Comparison of ENCODE assay signal across 13 mouse cellular contexts in the genomic region with DNA sequence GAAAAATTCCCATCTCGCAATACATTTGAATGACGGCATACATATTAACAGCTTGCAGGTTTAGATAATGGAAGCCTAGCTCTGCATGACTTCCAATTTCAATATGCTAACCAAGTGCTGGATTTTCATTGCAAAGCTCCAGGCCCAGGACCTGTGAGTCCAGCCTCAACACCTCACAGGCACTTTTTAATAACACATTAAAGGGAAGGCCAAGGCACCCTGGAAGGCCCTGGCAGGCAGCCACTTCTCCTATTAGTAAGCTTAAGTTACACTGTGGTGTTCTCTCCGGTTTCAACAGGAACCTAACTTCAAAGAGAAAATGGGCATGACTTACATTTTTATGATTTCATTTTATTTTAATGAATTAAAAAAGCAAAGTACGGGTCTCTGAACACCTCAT.
A peak's percentile ranks its signal among the peaks of the same experiment; 100 is the strongest.
DNase-seq lines count a peak whose midpoint lies in the region; ATAC-seq and TF ChIP-seq lines count a peak whose summit lies in the region.
"Had no signal": no experiment of that assay in that cellular context is flagged by ENCODE, and none has a peak within 500 bp of the region (broad histone marks: within the 10 kb centered on the region; RNA-seq: fewer than 3 reads in every experiment).

No protein-coding gene starts in this region.

- no peak overlapping the region for H3K4me3 ChIP-seq in lung, embryonic 14.5 days (ENCODE audit: low read depth, low read length)
- H3K4me3 ChIP-seq in hindbrain, embryonic 16.5 days (ENCODE audit: low read length) = no peak overlapping the region
- no peak overlapping the region for H3K4me3 ChIP-seq in limb, embryonic 14.5 days (replicated peaks; ENCODE audit: low read length)
- H3K4me3 ChIP-seq in intestine, postnatal 0 days (ENCODE audit: low read depth, low read length) = no peak overlapping the region
- H3K4me3 ChIP-seq: heart, embryonic 15.5 days; intestine, embryonic 15.5 days; megakaryocyte, embryonic 14.5 days had no signal

- no peak for TF ChIP-seq POLR2A in limb, embryonic 14.5 days (IDR thresholded peaks at IDR 0.05; ENCODE audit: borderline replicate concordance, extremely low read depth, insufficient read depth, insufficient read length)

- DNase-seq in cerebellum, postnatal 10 days = peak; percentile 9 to 35
- DNase-seq in cerebellum, adult 18-20 months = no peak
- DNase-seq in lung, embryonic 14.5 days = peak; percentile 28
- DNase-seq in lung, postnatal 4 days = no peak
- DNase-seq in limb, embryonic 14.5 days (ENCODE audit: low spot score) = peak; percentile 86
- no peak for DNase-seq in gastrocnemius, postnatal 36 days
- DNase-seq: cerebellum, adult 8-10 months; thymus, adult 2 months had no signal

- no peaks in the 10 kb centered on the region for H3K4me1 ChIP-seq in lung, embryonic 14.5 days (ENCODE audit: insufficient read depth)
- H3K4me1 ChIP-seq in hindbrain, embryonic 16.5 days (ENCODE audit: control insufficient read depth, insufficient read depth, low read depth, low read length) = no peaks in the 10 kb centered on the region
- H3K4me1 ChIP-seq in limb, embryonic 14.5 days (ENCODE audit: control insufficient read depth, insufficient read depth, low read length) = peaks cover 15% of the 10 kb centered on the region; the same call in 1 of the 2 replicates
- H3K4me1 ChIP-seq in intestine, postnatal 0 days (replicated peaks; ENCODE audit: control insufficient read depth, insufficient read depth, low read length) = no peaks in the 10 kb centered on the region
- H3K4me1 ChIP-seq: heart, embryonic 15.5 days; intestine, embryonic 15.5 days had no signal

- H3K9me3 ChIP-seq in lung, embryonic 14.5 days (ENCODE audit: low read depth, low read length) = no peaks in the 10 kb centered on the region
- H3K9me3 ChIP-seq in hindbrain, embryonic 16.5 days (ENCODE audit: control insufficient read depth, low read length) = no peaks in the 10 kb centered on the region
- H3K9me3 ChIP-seq in limb, embryonic 14.5 days (ENCODE audit: control insufficient read depth, low read length) = no peaks in the 10 kb centered on the region
- no peaks in the 10 kb centered on the region for H3K9me3 ChIP-seq in intestine, postnatal 0 days (ENCODE audit: control insufficient read depth)
- H3K9me3 ChIP-seq: heart, embryonic 15.5 days; intestine, embryonic 15.5 days; megakaryocyte, embryonic 14.5 days had no signal

- H3K4me2 ChIP-seq in lung, embryonic 14.5 days = no peak overlapping the region
- H3K4me2 ChIP-seq in hindbrain, embryonic 16.5 days (ENCODE audit: low read length) = no peak overlapping the region
- H3K4me2 ChIP-seq in limb, embryonic 14.5 days (replicated peaks; ENCODE audit: low read depth, low read length, severe bottlenecking) = no peak overlapping the region; the same call in 1 of the 2 replicates
- no peak overlapping the region for H3K4me2 ChIP-seq in intestine, postnatal 0 days (replicated peaks; ENCODE audit: low read depth)
- H3K4me2 ChIP-seq: heart, embryonic 15.5 days; intestine, embryonic 15.5 days had no signal

- TF ChIP-seq CTCF in lung, embryonic 14.5 days (IDR thresholded peaks at IDR 0.05; ENCODE audit: low read depth) = no peak
- TF ChIP-seq CTCF in intestine, postnatal 0 days (IDR thresholded peaks at IDR 0.05; ENCODE audit: low read depth) = no peak

- no peak overlapping the region for H3K9ac ChIP-seq in lung, embryonic 14.5 days
- no peak overlapping the region for H3K9ac ChIP-seq in hindbrain, embryonic 16.5 days (ENCODE audit: low read depth, low read length)
- H3K9ac ChIP-seq in limb, embryonic 14.5 days (ENCODE audit: low read depth, low read length, severe bottlenecking) = no peak overlapping the region
- H3K9ac ChIP-seq in intestine, postnatal 0 days (ENCODE audit: low read depth, low read length) = no peak overlapping the region
- H3K9ac ChIP-seq: heart, embryonic 15.5 days; intestine, embryonic 15.5 days had no signal

- H3K27ac ChIP-seq in lung, embryonic 14.5 days (ENCODE audit: low read depth) = no peak overlapping the region
- no peak overlapping the region for H3K27ac ChIP-seq in hindbrain, embryonic 16.5 days (ENCODE audit: low read depth, low read length)
- H3K27ac ChIP-seq in limb, embryonic 14.5 days (replicated peaks; ENCODE audit: low read depth, low read length) = no peak overlapping the region
- no peak overlapping the region for H3K27ac ChIP-seq in intestine, postnatal 0 days (ENCODE audit: low read depth, low read length)
- H3K27ac ChIP-seq: heart, embryonic 15.5 days; intestine, embryonic 15.5 days had no signal

- intact Hi-C loops in gastrocnemius, postnatal 36 days (cut with DNase I) = no loop called here

- no peaks in the 10 kb centered on the region for H3K36me3 ChIP-seq in lung, embryonic 14.5 days (ENCODE audit: insufficient read depth)
- no peaks in the 10 kb centered on the region for H3K36me3 ChIP-seq in hindbrain, embryonic 16.5 days (ENCODE audit: control insufficient read depth, insufficient read depth, low read length)
- no peaks in the 10 kb centered on the region for H3K36me3 ChIP-seq in limb, embryonic 14.5 days (ENCODE audit: control insufficient read depth, insufficient read depth, low read length)
- no peaks in the 10 kb centered on the region for H3K36me3 ChIP-seq in intestine, postnatal 0 days (ENCODE audit: control insufficient read depth, insufficient read depth)
- H3K36me3 ChIP-seq: heart, embryonic 15.5 days; intestine, embryonic 15.5 days had no signal

- H3K27me3 ChIP-seq in lung, embryonic 14.5 days (ENCODE audit: insufficient read depth, low read length) = no peaks in the 10 kb centered on the region
- no peaks in the 10 kb centered on the region for H3K27me3 ChIP-seq in hindbrain, embryonic 16.5 days (replicated peaks; ENCODE audit: control insufficient read depth, insufficient read depth, low read length)
- no peaks in the 10 kb centered on the region for H3K27me3 ChIP-seq in limb, embryonic 14.5 days (ENCODE audit: control insufficient read depth, insufficient read depth, low read length)
- no peaks in the 10 kb centered on the region for H3K27me3 ChIP-seq in intestine, postnatal 0 days (replicated peaks; ENCODE audit: control insufficient read depth, insufficient read depth, low read length)
- H3K27me3 ChIP-seq: heart, embryonic 15.5 days; intestine, embryonic 15.5 days; megakaryocyte, embryonic 14.5 days had no signal

- 41% methylated on average over 4 of the region's 4 CpGs for WGBS in lung, embryonic 14.5 days
- 61% methylated on average over 4 of the region's 4 CpGs for WGBS in hindbrain, embryonic 16.5 days
- 22% methylated on average over 4 of the region's 4 CpGs for WGBS in limb, embryonic 14.5 days
- WGBS in intestine, postnatal 0 days = 75% methylated on average over 4 of the region's 4 CpGs

- no peak for ATAC-seq in lung, embryonic 14.5 days (ENCODE audit: insufficient read depth)
- peak; percentile 30; the same call in 1 of the 2 replicates for ATAC-seq in hindbrain, embryonic 16.5 days
- ATAC-seq in limb, embryonic 14.5 days (ENCODE audit: low FRiP score, low read depth) = peak; percentile 88
- no peak for ATAC-seq in intestine, postnatal 0 days
- ATAC-seq: intestine, embryonic 15.5 days had no signal

Comparison
In these comparisons a context has a peak if more than half of its experiments do, and no peak if none do; other contexts are left out.
1. DNase-seq: peak in cerebellum, postnatal 10 days (2 of 2), lung, embryonic 14.5 days (single experiment) and limb, embryonic 14.5 days (single experiment); none in cerebellum, adult 18-20 months (0 of 2), lung, postnatal 4 days (0 of 2) and gastrocnemius, postnatal 36 days (0 of 2).
2. ATAC-seq: peak in hindbrain, embryonic 16.5 days (single experiment) and limb, embryonic 14.5 days (single experiment); none in lung, embryonic 14.5 days (single experiment) and intestine, postnatal 0 days (single experiment).